23 mouse cellular contexts compared by ENCODE assay signal in genomic region chr14:48022271-48022670, GRCm38 (mm10).
"Had no signal": no experiment of that assay in that cellular context is flagged by ENCODE, and none has a peak within 500 bp of the region (broad histone marks: within the 10 kb centered on the region; RNA-seq: fewer than 3 reads in every experiment).

No protein-coding gene starts in this region.

- H3K27me3 ChIP-seq: heart, embryonic 12.5 days; hindbrain, embryonic 13.5 days; hindbrain, embryonic 15.5 days; kidney, embryonic 15.5 days; limb, embryonic 13.5 days; limb, embryonic 15.5 days; liver, embryonic 12.5 days had no signal

- H3K4me2 ChIP-seq: heart, embryonic 12.5 days; hindbrain, embryonic 13.5 days; hindbrain, embryonic 15.5 days; kidney, embryonic 15.5 days; limb, embryonic 13.5 days; limb, embryonic 15.5 days; liver, embryonic 12.5 days had no signal

- ATAC-seq: hindbrain, postnatal 0 days; intestine, embryonic 16.5 days; liver, embryonic 12.5 days had no signal

- H3K9me3 ChIP-seq: hindbrain, embryonic 13.5 days; hindbrain, embryonic 15.5 days; kidney, embryonic 15.5 days; limb, embryonic 15.5 days; liver, embryonic 12.5 days had no signal

- H3K27ac ChIP-seq: gastrocnemius, adult 2 months; heart, adult 2 months; hindbrain, embryonic 13.5 days; hindbrain, embryonic 15.5 days; hindbrain, postnatal 0 days; kidney, embryonic 15.5 days; kidney, postnatal 0 days; limb, embryonic 13.5 days; limb, embryonic 15.5 days; liver, embryonic 12.5 days had no signal

- H3K4me3 ChIP-seq: gastrocnemius, adult 2 months; heart, adult 2 months; heart, embryonic 12.5 days; hindbrain, embryonic 13.5 days; hindbrain, embryonic 15.5 days; kidney, embryonic 15.5 days; limb, embryonic 13.5 days; limb, embryonic 15.5 days; liver, embryonic 12.5 days had no signal

- H3K9ac ChIP-seq: heart, embryonic 12.5 days; hindbrain, embryonic 13.5 days; hindbrain, embryonic 15.5 days; kidney, embryonic 15.5 days; limb, embryonic 13.5 days; limb, embryonic 15.5 days; liver, embryonic 12.5 days had no signal

- H3K36me3 ChIP-seq: heart, embryonic 12.5 days; hindbrain, embryonic 13.5 days; hindbrain, embryonic 15.5 days; kidney, embryonic 15.5 days; limb, embryonic 13.5 days; limb, embryonic 15.5 days; liver, embryonic 12.5 days had no signal

- H3K4me1 ChIP-seq: heart, embryonic 12.5 days; hindbrain, embryonic 15.5 days; kidney, embryonic 15.5 days; limb, embryonic 13.5 days; limb, embryonic 15.5 days; liver, embryonic 12.5 days had no signal

- DNase-seq: gastrocnemius, adult 2 months; gastrocnemius, postnatal 10 days; gastrocnemius, postnatal 25 days; heart, adult 2 months; heart, postnatal 10 days; heart, postnatal 36 days; kidney, adult 11 months; kidney, adult 2 months; kidney, adult 9 months; kidney, postnatal 14 days; kidney, postnatal 36 days; layer of hippocampus, adult 9-11 months; layer of hippocampus, postnatal 36 days had no signal
